Mouse (Mus musculus): ENCODE results near the gene Kxd1. TPM values are rescaled to one million over a fixed set of nuclear protein-coding genes. Genes with fewer than 3 reads are reported as not detected.
"Not testable (repeated sequence)": the region's sequence is repeated elsewhere in the genome, so short reads cannot be mapped to it uniquely, and the experiment has no call there.

The Kxd1 gene
- total RNA-seq, 2 experiments from 2014 or later, result 74.4 to 84.5 TPM

GRCm38 (mm10) chr8:70519606-70520005, 8.2 kb downstream of the Kxd1 start:
- no peak for ATAC-seq (replicated peaks; ENCODE audit: poor library complexity, severe bottlenecking)

GRCm38 (mm10) chr8:70519043-70519442, 8.7 kb downstream of the Kxd1 start:
- no peak for ATAC-seq (replicated peaks; ENCODE audit: poor library complexity, severe bottlenecking)

- no peak for ATAC-seq (replicated peaks; ENCODE audit: poor library complexity, severe bottlenecking)
Measured at GRCm38 (mm10) chr8:70517940-70518643, 9.7 kb downstream of the Kxd1 start.

- no peak for ATAC-seq (replicated peaks; ENCODE audit: poor library complexity, severe bottlenecking)
Measured at GRCm38 (mm10) chr8:70513441-70513840, 14.3 kb downstream of the Kxd1 start.

- ATAC-seq (replicated peaks; ENCODE audit: poor library complexity, severe bottlenecking), result 0 out of 2 replicates have a peak, but pooled peaks have one; percentile 33
Measured at GRCm38 (mm10) chr8:70512253-70512903, 15.4 kb downstream of the Kxd1 start.

GRCm38 (mm10) chr8:70511770-70512169, 16.0 kb downstream of the Kxd1 start:
- no peak for ATAC-seq (replicated peaks; ENCODE audit: poor library complexity, severe bottlenecking)

GRCm38 (mm10) chr8:70511174-70511573, 16.6 kb downstream of the Kxd1 start:
- ATAC-seq (replicated peaks; ENCODE audit: poor library complexity, severe bottlenecking), result not testable (repeated sequence)

GRCm38 (mm10) chr8:70510228-70510915, 17.4 kb downstream of the Kxd1 start, which contains the start of gene Uba52:
TSS of gene Uba52 (minus strand) at chr8:70510801.
- ATAC-seq (replicated peaks; ENCODE audit: poor library complexity, severe bottlenecking), result peak; percentile 74

- ATAC-seq (replicated peaks; ENCODE audit: poor library complexity, severe bottlenecking), result no peak
Measured at GRCm38 (mm10) chr8:70509281-70509952, 18.3 kb downstream of the Kxd1 start.

GRCm38 (mm10) chr8:70507027-70507393, 20.7 kb downstream of the Kxd1 start:
- ATAC-seq (replicated peaks; ENCODE audit: poor library complexity, severe bottlenecking), result no peak

- peak; percentile 67 for ATAC-seq (replicated peaks; ENCODE audit: poor library complexity, severe bottlenecking)
Measured at GRCm38 (mm10) chr8:70506328-70507026, 21.3 kb downstream of the Kxd1 start, which contains the start of gene Rex1bd. TSS of gene Rex1bd (minus strand) at chr8:70506752.

GRCm38 (mm10) chr8:70505698-70506327, 21.9 kb downstream of the Kxd1 start:
- peak; percentile 7; the same call in 1 of the 2 replicates for ATAC-seq (replicated peaks; ENCODE audit: poor library complexity, severe bottlenecking)

- peak; percentile 36; the same call in 1 of the 2 replicates for ATAC-seq (replicated peaks; ENCODE audit: poor library complexity, severe bottlenecking)
Measured at GRCm38 (mm10) chr8:70504851-70505250, 22.9 kb downstream of the Kxd1 start.

- ATAC-seq (replicated peaks; ENCODE audit: poor library complexity, severe bottlenecking), result no peak
Measured at GRCm38 (mm10) chr8:70504291-70504716, 23.5 kb downstream of the Kxd1 start.

GRCm38 (mm10) chr8:70503062-70503750, 24.6 kb downstream of the Kxd1 start:
- peak; percentile 32 for ATAC-seq (replicated peaks; ENCODE audit: poor library complexity, severe bottlenecking)

GRCm38 (mm10) chr8:70502540-70502939, 25.2 kb downstream of the Kxd1 start:
- no peak for ATAC-seq (replicated peaks; ENCODE audit: poor library complexity, severe bottlenecking)

GRCm38 (mm10) chr8:70501820-70502529, 25.8 kb downstream of the Kxd1 start:
- no peak for ATAC-seq (replicated peaks; ENCODE audit: poor library complexity, severe bottlenecking)
